Mouse (Mus musculus) liver, embryonic 18 days (tissue): ENCODE results near the gene Ndufs4. TPM values are rescaled to one million over a fixed set of nuclear protein-coding genes. Genes with fewer than 3 reads are reported as not detected.

ENCODE experiments used
- polyA plus RNA-seq: library from polyadenylated mRNA; depleted of rRNA; stranded (reverse); fragments of >200 nt; gene quantifications from 2 replicates; pipeline ENCODE4 v1.2.3, GENCODE M21; 2012; rRNA removed

The Ndufs4 gene
- 45.4 and 48.6 TPM in 2 replicates for polyA plus RNA-seq

DNA sequence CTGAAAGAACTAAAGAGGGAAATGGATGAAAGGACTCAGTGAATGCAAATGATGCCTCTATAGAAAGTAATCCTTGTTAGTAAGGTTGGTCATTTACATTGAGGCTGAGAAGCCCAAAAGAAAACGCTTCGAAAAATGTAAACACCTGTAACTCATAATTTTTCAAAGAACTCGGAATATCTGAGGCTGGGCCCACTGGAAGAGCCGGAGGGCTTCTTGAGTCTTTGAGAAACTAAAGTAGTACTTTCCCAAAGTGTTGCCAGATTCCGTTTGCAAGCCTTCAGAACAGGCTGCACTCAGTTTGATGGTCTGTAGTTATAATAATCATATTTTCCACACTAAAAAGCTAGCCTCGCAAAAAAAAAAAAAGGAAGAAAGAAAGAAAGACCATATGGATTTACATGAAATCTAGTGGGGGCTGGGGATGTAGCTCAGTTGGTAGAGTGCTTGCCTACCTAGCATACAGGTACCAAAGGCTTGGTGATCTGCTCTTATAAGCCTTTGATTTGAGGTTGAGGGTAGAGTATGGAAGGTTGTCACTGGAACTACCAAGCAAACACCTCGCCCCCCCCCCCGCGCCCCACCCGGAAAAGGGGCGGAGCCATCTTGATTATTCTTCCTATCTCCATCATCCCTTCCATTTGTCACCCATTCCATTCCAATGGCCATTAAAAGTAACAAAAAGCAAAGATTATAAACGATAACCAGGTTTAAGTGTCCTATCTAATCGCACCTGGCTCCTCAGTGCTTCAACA lies at the start of gene Ndufs4:
TSS of gene Ndufs4 (minus strand) at position 48 of the 755 bp plus-strand sequence.

Other genes with a start within 250 kb of the Ndufs4 start
- 4.6 and 4.9 TPM in 2 replicates for gene Fst, start 70.7 kb upstream of the Ndufs4 start, polyA plus RNA-seq